Mouse (Mus musculus): Measurements from ENCODE around the gene Rpa1. TPM values are rescaled to one million over a fixed set of nuclear protein-coding genes. Genes with fewer than 3 reads are reported as not detected.
"Not testable (repeated sequence)": the region's sequence is repeated elsewhere in the genome, so short reads cannot be mapped to it uniquely, and the experiment has no call there.

Gene Rpa1
- 179 and 197 TPM in 2 replicates for polyA plus RNA-seq (2016; fragmentation: Nextera tagmentation; extraction: Ambion mirVana)

DNA sequence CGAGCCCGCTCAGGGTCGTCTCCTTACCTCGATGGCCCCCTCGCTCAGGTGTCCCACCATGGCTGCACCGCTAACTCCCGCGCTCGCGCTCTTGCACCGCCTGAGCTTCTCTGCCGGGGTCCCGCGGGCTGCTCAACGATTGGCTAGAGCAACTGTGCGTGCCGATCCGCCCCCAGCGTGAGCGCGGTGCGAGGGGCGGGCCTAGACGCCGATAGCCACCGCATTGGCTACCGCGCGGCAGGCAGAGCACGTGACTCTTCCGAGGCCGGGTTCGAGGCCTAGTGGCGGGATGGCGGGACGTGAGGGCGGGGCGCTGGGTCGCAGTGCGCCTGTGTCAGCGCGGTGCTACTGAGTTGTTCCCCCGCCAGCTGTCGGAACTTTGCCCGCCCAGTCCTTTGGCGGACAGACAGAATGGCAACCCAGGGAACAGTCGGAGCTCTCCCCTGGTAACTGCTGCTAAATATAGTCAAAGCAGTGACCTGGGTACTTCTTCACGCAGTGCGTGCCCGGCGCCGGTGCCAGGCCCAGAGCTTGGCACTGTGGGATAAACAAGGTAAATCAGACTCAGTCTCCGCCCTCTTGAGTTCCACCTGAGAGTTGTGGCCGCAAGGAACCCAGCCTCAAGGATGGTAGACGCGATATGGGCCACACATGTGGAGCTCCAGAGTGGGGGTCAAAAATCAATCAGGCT, at the start of gene Rpa1, which contains the start of gene Smyd4:
TSS of gene Rpa1 (minus strand) at position 126 of the 691 bp plus-strand sequence.
TSS of gene Smyd4 (plus strand) at position 235 of the 691 bp plus-strand sequence.
- H3K27ac ChIP-seq (replicated peaks): peak within 1 kb of the TSS; percentile 90
- H3K9me3 ChIP-seq (replicated peaks): no peaks in the 10 kb centered on the region
- peak within 1 kb of the TSS; percentile 86 for H3K4me3 ChIP-seq
- under 1% methylated on average over 56 of the region's 56 CpGs for WGBS
- H3K36me3 ChIP-seq: peaks cover 12% of the 10 kb centered on the region
- H3K27me3 ChIP-seq (ENCODE audit: low read depth, poor library complexity, severe bottlenecking): no peaks in the 10 kb centered on the region
- peaks cover 37% of the 10 kb centered on the region for H3K4me1 ChIP-seq
- peak; percentile 96 for DNase-seq (ENCODE audit: low spot score)

DNA sequence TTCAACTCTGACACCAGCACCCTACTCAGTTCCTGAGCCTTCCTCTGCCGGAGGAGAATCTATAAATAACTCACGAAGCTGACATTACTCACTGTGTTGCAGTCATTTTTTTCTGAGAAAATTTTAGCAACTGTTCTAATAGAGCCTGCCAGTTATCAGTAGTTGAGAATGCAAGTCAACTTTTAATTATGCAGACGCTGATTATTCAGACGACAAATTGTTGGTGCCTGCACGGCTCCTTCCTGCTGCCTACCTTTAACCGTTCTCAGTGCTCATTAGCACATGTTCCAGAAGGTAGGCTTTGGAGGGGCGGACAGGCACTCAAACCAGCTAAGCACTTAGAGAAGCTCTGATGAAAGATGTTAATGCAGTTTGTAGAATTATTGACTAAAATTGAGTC, 49.3 kb upstream of the Rpa1 start:
- Histone ChIP-seq H3K4me3 (no peak overlapping the region), H3K27ac (replicated peaks) (no peak overlapping the region), H3K9me3 (replicated peaks) (no peaks in the 10 kb centered on the region), H3K27me3 (ENCODE audit: low read depth, poor library complexity, severe bottlenecking) (no peaks in the 10 kb centered on the region), H3K4me1 (peaks cover 2% of the 10 kb centered on the region; the same call in 1 of the 2 replicates), H3K36me3 (peaks cover 10% of the 10 kb centered on the region; the same call in 1 of the 2 replicates)
- no peak for DNase-seq (ENCODE audit: low spot score)
- WGBS: 91% methylated on average over 7 of the region's 7 CpGs

DNA sequence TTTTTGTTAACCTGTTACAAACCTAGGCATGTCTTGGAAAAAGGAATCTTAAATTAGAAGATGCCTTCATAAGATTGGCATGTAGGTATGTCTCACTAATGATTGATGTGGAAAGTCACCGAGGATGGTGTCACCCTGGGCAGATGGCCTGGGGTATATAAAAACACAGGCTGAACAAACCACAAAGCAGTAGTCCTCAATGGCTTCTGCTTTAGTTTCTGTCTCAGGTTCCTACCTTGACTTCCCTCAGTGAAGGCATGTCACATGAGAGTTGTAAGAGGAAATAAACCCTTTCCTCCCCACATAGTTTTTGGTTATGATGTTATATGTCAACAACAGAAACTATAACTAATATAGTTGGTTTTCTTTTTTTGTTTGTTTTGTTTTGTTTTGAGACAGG, 47.5 kb upstream of the Rpa1 start:
- no peak for DNase-seq (ENCODE audit: low spot score)

DNA sequence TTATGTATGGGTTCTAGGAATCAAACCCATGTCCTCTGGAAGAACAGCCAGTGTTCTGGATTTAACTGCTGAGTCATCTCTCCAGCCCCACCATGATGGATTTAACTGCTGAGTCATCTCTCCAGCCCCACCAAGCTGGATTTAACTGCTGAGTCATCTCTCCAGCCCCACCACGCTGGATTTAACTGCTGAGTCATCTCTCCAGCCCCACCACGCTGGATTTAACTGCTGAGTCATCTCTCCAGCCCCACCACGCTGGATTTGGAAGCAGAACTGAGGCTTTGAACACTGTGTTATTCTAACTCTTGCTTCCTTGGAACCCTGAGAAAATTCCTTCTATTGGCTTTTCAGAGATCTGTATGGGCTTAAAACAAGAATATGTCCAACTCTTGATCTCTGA, 35.4 kb upstream of the Rpa1 start:
- not testable (repeated sequence) for DNase-seq (ENCODE audit: low spot score); H3K4me3 ChIP-seq; H3K36me3 ChIP-seq; H3K27me3 ChIP-seq (ENCODE audit: low read depth, poor library complexity, severe bottlenecking); H3K4me1 ChIP-seq; H3K27ac ChIP-seq (replicated peaks); H3K9me3 ChIP-seq (replicated peaks)
- 68% methylated on average over 3 of the region's 3 CpGs for WGBS

More for the DNA sequence above, 47.5 kb upstream of the Rpa1 start:
- no peak overlapping the region for H3K4me3 ChIP-seq
- no peaks in the 10 kb centered on the region for H3K9me3 ChIP-seq (replicated peaks)
- H3K27me3 ChIP-seq (ENCODE audit: low read depth, poor library complexity, severe bottlenecking): no peaks in the 10 kb centered on the region
- H3K36me3 ChIP-seq: peaks cover 10% of the 10 kb centered on the region; the same call in 1 of the 2 replicates
- H3K4me1 ChIP-seq: no peaks in the 10 kb centered on the region
- WGBS: 88% methylated on average over 1 of the region's 1 CpGs
- H3K27ac ChIP-seq (replicated peaks): no peak overlapping the region

DNA sequence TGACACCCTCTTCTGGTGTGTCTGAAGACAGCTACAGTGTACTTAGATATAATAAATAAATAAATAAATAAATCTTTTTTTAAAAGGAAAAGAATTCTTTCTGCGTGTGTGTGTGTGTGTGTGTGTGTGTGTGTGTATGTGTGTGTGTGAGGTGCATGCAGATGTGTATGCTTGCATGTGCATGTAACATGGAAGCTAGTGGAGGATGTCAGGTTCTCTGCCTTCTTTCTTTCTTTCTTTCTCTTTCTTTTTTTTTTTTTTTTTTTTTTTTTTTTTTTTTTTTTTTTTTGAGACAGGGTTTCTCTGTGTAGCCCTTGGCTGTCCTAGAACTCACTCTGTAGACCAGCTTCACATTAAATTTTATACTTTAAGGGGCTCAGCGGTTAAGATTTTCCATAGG, 30.7 kb upstream of the Rpa1 start:
- H3K4me3 ChIP-seq; H3K27me3 ChIP-seq (ENCODE audit: low read depth, poor library complexity, severe bottlenecking); H3K4me1 ChIP-seq; DNase-seq (ENCODE audit: low spot score); H3K36me3 ChIP-seq; H3K27ac ChIP-seq (replicated peaks); H3K9me3 ChIP-seq (replicated peaks): not testable (repeated sequence)
- WGBS: 95% methylated on average over 2 of the region's 2 CpGs

DNA sequence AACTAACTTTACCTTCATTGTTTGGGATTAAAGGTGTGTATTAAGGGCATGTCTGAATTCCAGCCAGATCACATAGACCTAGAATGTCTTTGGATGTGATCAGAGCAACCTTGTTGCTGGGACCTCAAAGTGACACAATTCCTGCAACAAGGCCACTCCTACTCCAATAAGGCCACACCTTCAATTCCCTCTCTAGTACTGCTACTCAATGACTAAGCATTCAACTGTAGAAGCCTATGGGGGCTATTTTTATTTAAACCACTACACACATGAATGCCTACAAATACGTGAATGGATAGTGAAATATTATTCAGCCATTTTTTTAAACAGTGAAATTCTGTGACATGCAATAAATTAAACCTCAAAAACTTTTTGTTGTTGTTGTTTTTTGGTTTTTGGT, 29.0 kb upstream of the Rpa1 start:
- Histone ChIP-seq H3K36me3 (no peaks in the 10 kb centered on the region), H3K27me3 (ENCODE audit: low read depth, poor library complexity, severe bottlenecking) (no peaks in the 10 kb centered on the region), H3K4me3 (no peak overlapping the region), H3K9me3 (replicated peaks) (no peaks in the 10 kb centered on the region), H3K27ac (replicated peaks) (no peak overlapping the region), H3K4me1 (no peaks in the 10 kb centered on the region)
- DNase-seq (ENCODE audit: low spot score): no peak
- 90% methylated on average over 1 of the region's 1 CpGs for WGBS

DNA sequence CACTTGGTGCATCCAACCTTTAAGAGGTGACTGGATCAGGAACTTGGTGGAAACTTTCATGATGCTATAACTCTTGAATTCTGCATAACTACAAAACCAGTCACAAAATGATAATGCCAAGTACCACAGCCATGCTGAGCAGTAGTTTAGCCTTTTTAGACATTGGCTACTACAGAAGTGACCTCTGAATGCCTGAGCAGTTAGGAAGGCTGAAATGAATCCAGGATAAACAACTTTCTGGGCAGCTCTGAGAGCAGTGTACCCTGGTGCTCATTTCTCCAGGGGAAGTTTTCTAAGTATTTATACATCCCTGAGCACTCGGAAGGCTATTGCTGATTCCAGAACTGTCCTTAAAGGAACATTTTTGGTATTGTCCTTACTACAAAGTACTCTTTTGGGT, 7.4 kb upstream of the Rpa1 start:
- DNase-seq (ENCODE audit: low spot score): no peak
- Histone ChIP-seq H3K9me3 (replicated peaks) (no peaks in the 10 kb centered on the region), H3K36me3 (peaks cover 19% of the 10 kb centered on the region), H3K27ac (replicated peaks) (no peak overlapping the region), H3K4me1 (0 out of 2 replicates have a peak, but pooled peaks cover 7% of the 10 kb centered on the region), H3K27me3 (ENCODE audit: low read depth, poor library complexity, severe bottlenecking) (no peaks in the 10 kb centered on the region), H3K4me3 (no peak overlapping the region)
- WGBS: 93% methylated on average over 1 of the region's 1 CpGs

DNA sequence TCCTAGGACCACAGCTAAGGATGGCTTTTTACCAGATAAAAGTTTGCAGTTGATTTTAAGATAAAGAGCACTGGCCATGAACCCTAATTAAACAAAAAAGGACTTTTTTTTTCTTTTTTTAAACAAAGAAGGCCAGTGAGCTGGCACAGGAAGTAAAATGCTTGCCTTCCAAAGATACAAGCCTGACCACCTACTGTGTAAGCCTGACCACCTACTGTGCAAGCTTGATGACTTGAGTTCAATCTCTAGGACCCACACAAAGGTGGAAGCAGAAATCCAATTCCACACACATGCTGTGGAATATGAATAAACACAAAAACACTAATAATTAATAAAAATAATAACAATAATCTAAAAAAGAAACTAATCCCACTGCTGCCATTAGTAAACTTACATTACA, 3.1 kb upstream of the Rpa1 start:
- no peak overlapping the region for H3K27ac ChIP-seq (replicated peaks)
- peaks cover 35% of the 10 kb centered on the region for H3K4me1 ChIP-seq
- H3K9me3 ChIP-seq (replicated peaks): no peaks in the 10 kb centered on the region
- peaks cover 13% of the 10 kb centered on the region for H3K36me3 ChIP-seq
- no peak for DNase-seq (ENCODE audit: low spot score)
- no peak overlapping the region for H3K4me3 ChIP-seq
- no peaks in the 10 kb centered on the region for H3K27me3 ChIP-seq (ENCODE audit: low read depth, poor library complexity, severe bottlenecking)

DNA sequence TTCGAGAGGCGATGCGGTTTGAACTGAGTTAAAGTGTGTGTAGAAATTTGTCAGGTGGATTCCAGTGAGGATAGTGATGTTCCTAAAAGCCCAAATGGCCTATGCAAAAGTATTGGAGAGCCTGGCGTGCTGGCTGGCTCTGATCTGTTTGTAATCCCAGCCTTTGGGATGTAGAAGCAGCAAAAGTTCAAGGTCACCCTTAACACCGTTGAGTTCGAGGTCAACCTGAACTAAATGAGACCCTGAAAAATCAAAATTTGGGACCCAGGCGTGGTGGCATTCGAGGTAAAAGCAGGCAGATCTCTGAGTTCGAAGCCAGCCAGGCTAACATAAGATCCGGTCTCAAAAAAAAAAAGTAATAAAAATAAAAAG, 752 bp upstream of the Rpa1 start:
- no peak for DNase-seq (ENCODE audit: low spot score)
- peaks cover 15% of the 10 kb centered on the region for H3K36me3 ChIP-seq
- peak overlapping the region; percentile 90 for H3K27ac ChIP-seq (replicated peaks)
- 47% methylated on average over 10 of the region's 10 CpGs for WGBS
- peaks cover 37% of the 10 kb centered on the region for H3K4me1 ChIP-seq
- no peaks in the 10 kb centered on the region for H3K9me3 ChIP-seq (replicated peaks)
- H3K27me3 ChIP-seq (ENCODE audit: low read depth, poor library complexity, severe bottlenecking): no peaks in the 10 kb centered on the region
- peak overlapping the region; percentile 86 for H3K4me3 ChIP-seq

DNA sequence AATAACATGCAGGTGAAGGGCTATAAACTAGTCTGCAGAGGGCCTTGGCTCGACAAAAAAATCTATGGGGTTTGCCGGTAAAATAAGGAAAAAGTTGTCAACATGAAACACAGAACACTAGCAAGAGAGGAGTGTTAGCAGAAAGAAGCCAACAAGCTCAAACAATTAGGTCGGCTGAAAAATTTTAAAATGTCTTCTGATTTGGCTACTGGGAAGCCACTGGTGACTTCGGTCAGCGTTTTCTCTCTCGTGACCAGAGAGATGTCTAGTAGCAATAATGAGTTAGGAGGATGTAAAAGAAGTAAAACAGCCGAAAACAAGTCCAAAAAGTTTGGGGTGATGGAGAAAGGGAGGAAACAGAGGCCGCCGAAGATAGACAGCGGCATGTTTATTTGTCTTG, 528 bp downstream of the Rpa1 start:
- Histone ChIP-seq H3K4me3 (peak overlapping the region; percentile 86), H3K36me3 (peaks cover 18% of the 10 kb centered on the region), H3K27ac (replicated peaks) (peak overlapping the region; percentile 90), H3K4me1 (peaks cover 37% of the 10 kb centered on the region), H3K9me3 (replicated peaks) (no peaks in the 10 kb centered on the region), H3K27me3 (ENCODE audit: low read depth, poor library complexity, severe bottlenecking) (no peaks in the 10 kb centered on the region)
- WGBS: 3% methylated on average over 10 of the region's 10 CpGs
- no peak for DNase-seq (ENCODE audit: low spot score)

DNA sequence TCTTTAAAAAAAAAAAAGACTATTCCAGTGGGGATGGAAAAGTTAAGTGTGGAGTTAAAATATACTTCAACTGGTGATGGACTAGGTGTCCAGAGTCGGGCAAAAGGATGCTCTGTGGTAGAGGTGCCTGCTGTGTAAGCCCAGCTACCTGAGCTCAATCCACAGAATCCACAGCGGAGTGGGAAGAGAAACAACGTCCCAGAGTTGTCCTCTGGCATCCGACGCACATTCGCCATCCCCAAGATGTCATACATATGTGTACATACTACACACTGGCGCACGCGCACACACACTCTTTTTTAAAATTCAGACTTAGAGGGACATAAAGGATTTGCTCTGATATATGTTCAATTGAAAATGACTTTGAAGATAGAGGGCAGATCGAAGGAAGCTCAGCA, 937 bp downstream of the Rpa1 start:
- Histone ChIP-seq H3K27me3 (ENCODE audit: low read depth, poor library complexity, severe bottlenecking) (no peaks in the 10 kb centered on the region), H3K4me3 (peak overlapping the region; percentile 86), H3K36me3 (peaks cover 21% of the 10 kb centered on the region), H3K9me3 (replicated peaks) (no peaks in the 10 kb centered on the region), H3K4me1 (peaks cover 37% of the 10 kb centered on the region), H3K27ac (replicated peaks) (peak overlapping the region; percentile 90; the same call in 1 of the 2 replicates)
- DNase-seq (ENCODE audit: low spot score): no peak
- 50% methylated on average over 10 of the region's 10 CpGs for WGBS

DNA sequence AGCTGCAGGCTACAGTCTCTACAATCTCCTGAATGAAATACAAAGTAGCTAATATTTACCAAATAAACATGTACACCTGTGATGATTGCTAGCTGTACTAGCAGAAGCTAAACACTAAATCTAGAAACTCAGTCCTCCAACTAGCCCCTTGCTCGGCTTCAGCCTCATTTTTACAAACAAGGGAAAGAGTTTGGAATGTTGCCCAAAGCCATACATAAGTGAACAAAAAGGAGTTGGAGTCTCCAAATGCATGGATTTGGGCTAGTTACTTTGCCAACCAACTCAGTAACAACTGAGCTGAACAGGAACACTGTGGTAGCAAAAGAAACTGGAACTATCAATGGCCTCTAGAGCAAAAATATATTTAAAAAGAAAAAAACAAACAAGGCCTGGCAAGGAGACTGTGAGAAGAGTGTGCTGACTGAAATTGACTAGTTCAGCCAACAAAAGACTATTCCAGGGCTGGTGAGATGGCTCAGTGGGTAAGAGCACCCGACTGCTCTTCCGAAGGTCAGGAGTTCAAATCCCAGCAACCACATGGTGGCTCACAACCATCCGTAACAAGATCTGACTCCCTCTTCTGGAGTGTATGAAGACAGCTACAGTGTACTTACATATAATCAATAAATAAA, 1.5 kb downstream of the Rpa1 start:
- Histone ChIP-seq H3K27ac (replicated peaks) (no peak overlapping the region), H3K4me3 (peak overlapping the region; percentile 86), H3K4me1 (peaks cover 37% of the 10 kb centered on the region), H3K27me3 (ENCODE audit: low read depth, poor library complexity, severe bottlenecking) (no peaks in the 10 kb centered on the region), H3K9me3 (replicated peaks) (no peaks in the 10 kb centered on the region), H3K36me3 (peaks cover 26% of the 10 kb centered on the region)
- DNase-seq (ENCODE audit: low spot score): no peak
- WGBS: 82% methylated on average over 4 of the region's 4 CpGs

DNA sequence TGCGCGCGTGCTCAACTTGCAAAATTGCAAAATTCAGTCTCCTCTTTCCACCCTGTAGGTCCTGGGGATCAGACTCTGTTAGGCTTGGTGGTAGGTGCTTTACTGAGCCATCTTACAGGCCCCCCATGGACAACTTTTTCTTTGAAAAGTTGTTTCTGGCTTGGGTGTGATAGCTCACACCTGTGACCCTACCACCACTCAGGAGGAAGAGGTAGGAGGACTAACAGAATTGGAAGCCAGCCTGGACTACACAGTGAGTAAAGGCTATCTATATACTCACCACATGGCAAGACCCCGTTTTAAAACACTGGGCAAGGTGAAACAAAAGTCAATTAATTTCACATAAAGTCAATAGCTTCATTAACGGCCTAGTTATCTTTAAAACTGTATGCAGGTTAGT, 3.4 kb downstream of the Rpa1 start:
- no peak for DNase-seq (ENCODE audit: low spot score)
- WGBS: 93% methylated on average over 5 of the region's 5 CpGs
- Histone ChIP-seq H3K36me3 (peaks cover 45% of the 10 kb centered on the region), H3K9me3 (replicated peaks) (no peaks in the 10 kb centered on the region), H3K4me3 (no peak overlapping the region), H3K27me3 (ENCODE audit: low read depth, poor library complexity, severe bottlenecking) (no peaks in the 10 kb centered on the region), H3K4me1 (peaks cover 30% of the 10 kb centered on the region), H3K27ac (replicated peaks) (no peak overlapping the region)
